Mouse (Mus musculus) spleen, adult 18-20 months (tissue): Measurements from ENCODE around the gene Olfr57.
"Not testable (repeated sequence)": the region's sequence is repeated elsewhere in the genome, so short reads cannot be mapped to it uniquely, and the experiment has no call there.

Experiments
- DNase-seq, 2 experiments: peaks; one replicate each; pipeline ENCODE4 v3.0.0; 2022; ENCODE audit warnings: mixed read lengths in 2 of 2

Gene Olfr57

GRCm38 (mm10) chr10:79028441-79028840, at the start of gene Olfr57:
Gene Olfr57, plus strand, starts transcription at chr10:79028741.
- no peak for DNase-seq

- DNase-seq = no peak
Measured at GRCm38 (mm10) chr10:78980750-78981149, 47.8 kb upstream of the Olfr57 start, which contains the start of gene Olfr1352. Gene Olfr1352, plus strand, starts transcription at chr10:78981050.

- DNase-seq = no peak
Measured at GRCm38 (mm10) chr10:79012172-79012571, 16.4 kb upstream of the Olfr57 start, which contains the start of gene Olfr1351. Gene Olfr1351, plus strand, starts transcription at chr10:79012472.

GRCm38 (mm10) chr10:79042457-79042856, 13.9 kb downstream of the Olfr57 start:
- not testable (repeated sequence) for DNase-seq

- not testable (repeated sequence) for DNase-seq
Measured at GRCm38 (mm10) chr10:79057370-79057769, 28.8 kb downstream of the Olfr57 start.
